Mouse (Mus musculus): Measurements from ENCODE around the gene Gucy1b2. TPM values are rescaled to one million over a fixed set of nuclear protein-coding genes. Genes with fewer than 3 reads are reported as not detected.

Gene Gucy1b2
- polyA plus RNA-seq, 1 experiment from 2014 or later = 0.61 TPM

GRCm38 (mm10) chr14:62442971-62443370 lies 13.1 kb downstream of the Gucy1b2 start:
- H3K9ac ChIP-seq = no peak overlapping the region
- no peaks in the 10 kb centered on the region for H3K36me3 ChIP-seq (replicated peaks)
- no peaks in the 10 kb centered on the region for H3K9me3 ChIP-seq
- no peak overlapping the region for H3K27ac ChIP-seq
- H3K4me1 ChIP-seq = no peaks in the 10 kb centered on the region
- H3K27me3 ChIP-seq (replicated peaks) = no peaks in the 10 kb centered on the region
- 54% methylated on average over 1 of the region's 1 CpGs for WGBS
- no peak overlapping the region for H3K4me2 ChIP-seq
- ATAC-seq (replicated peaks) = no peak
- H3K4me3 ChIP-seq = no peak overlapping the region

GRCm38 (mm10) chr14:62440036-62440435 lies 16.1 kb downstream of the Gucy1b2 start:
- no peaks in the 10 kb centered on the region for H3K27me3 ChIP-seq (replicated peaks)
- no peaks in the 10 kb centered on the region for H3K4me1 ChIP-seq
- no peaks in the 10 kb centered on the region for H3K9me3 ChIP-seq
- ATAC-seq (replicated peaks) = no peak
- no peak overlapping the region for H3K27ac ChIP-seq
- H3K4me2 ChIP-seq = no peak overlapping the region
- no peak overlapping the region for H3K9ac ChIP-seq
- H3K4me3 ChIP-seq = no peak overlapping the region
- H3K36me3 ChIP-seq (replicated peaks) = no peaks in the 10 kb centered on the region

- Histone ChIP-seq H3K9ac (no peak overlapping the region), H3K36me3 (replicated peaks) (no peaks in the 10 kb centered on the region), H3K4me1 (no peaks in the 10 kb centered on the region), H3K9me3 (no peaks in the 10 kb centered on the region), H3K4me3 (no peak overlapping the region), H3K27me3 (replicated peaks) (no peaks in the 10 kb centered on the region), H3K4me2 (no peak overlapping the region), H3K27ac (no peak overlapping the region)
- no peak for ATAC-seq (replicated peaks)
- 88% methylated on average over 4 of the region's 4 CpGs for WGBS
Measured at GRCm38 (mm10) chr14:62438236-62438635, 17.9 kb downstream of the Gucy1b2 start.

- H3K9ac ChIP-seq = no peak overlapping the region
- no peaks in the 10 kb centered on the region for H3K9me3 ChIP-seq
- H3K4me3 ChIP-seq = no peak overlapping the region
- H3K36me3 ChIP-seq (replicated peaks) = no peaks in the 10 kb centered on the region
- H3K27ac ChIP-seq = no peak overlapping the region
- ATAC-seq (replicated peaks) = no peak
- WGBS = 92% methylated on average over 2 of the region's 2 CpGs
- H3K27me3 ChIP-seq (replicated peaks) = no peaks in the 10 kb centered on the region
- H3K4me2 ChIP-seq = no peak overlapping the region
- H3K4me1 ChIP-seq = no peaks in the 10 kb centered on the region
Measured at GRCm38 (mm10) chr14:62437806-62438205, 18.3 kb downstream of the Gucy1b2 start.

- Histone ChIP-seq H3K4me2 (no peak overlapping the region), H3K4me1 (no peaks in the 10 kb centered on the region), H3K27me3 (replicated peaks) (no peaks in the 10 kb centered on the region), H3K9ac (no peak overlapping the region), H3K4me3 (no peak overlapping the region), H3K9me3 (no peaks in the 10 kb centered on the region), H3K27ac (no peak overlapping the region), H3K36me3 (replicated peaks) (no peaks in the 10 kb centered on the region)
- no peak for ATAC-seq (replicated peaks)
- WGBS = 69% methylated on average over 2 of the region's 2 CpGs
Measured at GRCm38 (mm10) chr14:62425277-62425691, 30.8 kb downstream of the Gucy1b2 start.

GRCm38 (mm10) chr14:62422265-62422664 lies 33.8 kb downstream of the Gucy1b2 start:
- H3K4me1 ChIP-seq = 0 out of 2 replicates have a peak, but pooled peaks cover under 1% of the 10 kb centered on the region
- no peak overlapping the region for H3K27ac ChIP-seq
- WGBS = 67% methylated on average over 4 of the region's 4 CpGs
- no peak for ATAC-seq (replicated peaks)
- no peak overlapping the region for H3K4me2 ChIP-seq
- no peak overlapping the region for H3K9ac ChIP-seq
- no peaks in the 10 kb centered on the region for H3K36me3 ChIP-seq (replicated peaks)
- H3K4me3 ChIP-seq = no peak overlapping the region
- no peaks in the 10 kb centered on the region for H3K27me3 ChIP-seq (replicated peaks)
- H3K9me3 ChIP-seq = no peaks in the 10 kb centered on the region

GRCm38 (mm10) chr14:62417501-62417900 lies 38.6 kb downstream of the Gucy1b2 start:
- no peak overlapping the region for H3K9ac ChIP-seq
- H3K27me3 ChIP-seq (replicated peaks) = no peaks in the 10 kb centered on the region
- peaks cover 14% of the 10 kb centered on the region; the same call in 1 of the 2 replicates for H3K4me1 ChIP-seq
- 91% methylated on average over 3 of the region's 3 CpGs for WGBS
- no peaks in the 10 kb centered on the region for H3K36me3 ChIP-seq (replicated peaks)
- no peaks in the 10 kb centered on the region for H3K9me3 ChIP-seq
- H3K4me2 ChIP-seq = no peak overlapping the region
- H3K27ac ChIP-seq = peak overlapping the region; percentile 43; the same call in 1 of the 2 replicates
- no peak overlapping the region for H3K4me3 ChIP-seq
- no peak for ATAC-seq (replicated peaks)

- Histone ChIP-seq H3K36me3 (replicated peaks) (no peaks in the 10 kb centered on the region), H3K4me1 (peaks cover 14% of the 10 kb centered on the region; the same call in 1 of the 2 replicates), H3K9me3 (no peaks in the 10 kb centered on the region), H3K27ac (peak overlapping the region; percentile 43), H3K27me3 (replicated peaks) (no peaks in the 10 kb centered on the region), H3K4me3 (no peak overlapping the region), H3K4me2 (no peak overlapping the region), H3K9ac (no peak overlapping the region)
- WGBS = 30% methylated on average over 1 of the region's 1 CpGs
- ATAC-seq (replicated peaks) = peak; percentile 73
Measured at GRCm38 (mm10) chr14:62416742-62417134, 39.4 kb downstream of the Gucy1b2 start.

GRCm38 (mm10) chr14:62416007-62416741 lies 39.9 kb downstream of the Gucy1b2 start:
- H3K4me3 ChIP-seq = no peak overlapping the region
- peaks cover 14% of the 10 kb centered on the region; the same call in 1 of the 2 replicates for H3K4me1 ChIP-seq
- no peak overlapping the region for H3K9ac ChIP-seq
- H3K9me3 ChIP-seq = no peaks in the 10 kb centered on the region
- peak; percentile 91 for ATAC-seq (replicated peaks)
- 13% methylated on average over 7 of the region's 7 CpGs for WGBS
- no peak overlapping the region for H3K4me2 ChIP-seq
- H3K27me3 ChIP-seq (replicated peaks) = no peaks in the 10 kb centered on the region
- H3K36me3 ChIP-seq (replicated peaks) = no peaks in the 10 kb centered on the region
- H3K27ac ChIP-seq = peak overlapping the region; percentile 75

- no peak overlapping the region for H3K4me3 ChIP-seq
- no peaks in the 10 kb centered on the region for H3K4me1 ChIP-seq
- H3K9me3 ChIP-seq = no peaks in the 10 kb centered on the region
- WGBS = 87% methylated on average over 2 of the region's 2 CpGs
- no peak overlapping the region for H3K9ac ChIP-seq
- H3K4me2 ChIP-seq = no peak overlapping the region
- no peak overlapping the region for H3K27ac ChIP-seq
- no peaks in the 10 kb centered on the region for H3K36me3 ChIP-seq (replicated peaks)
- no peak for ATAC-seq (replicated peaks)
- H3K27me3 ChIP-seq (replicated peaks) = no peaks in the 10 kb centered on the region
Measured at GRCm38 (mm10) chr14:62395346-62395745, 60.7 kb downstream of the Gucy1b2 start.

- Histone ChIP-seq H3K9me3 (no peaks in the 10 kb centered on the region), H3K4me3 (no peak overlapping the region), H3K36me3 (replicated peaks) (no peaks in the 10 kb centered on the region), H3K27ac (no peak overlapping the region), H3K27me3 (replicated peaks) (no peaks in the 10 kb centered on the region), H3K9ac (no peak overlapping the region), H3K4me2 (no peak overlapping the region), H3K4me1 (peaks cover 11% of the 10 kb centered on the region)
- WGBS = 76% methylated on average over 4 of the region's 4 CpGs
- ATAC-seq (replicated peaks) = no peak
Measured at GRCm38 (mm10) chr14:62392754-62393153, 63.3 kb downstream of the Gucy1b2 start.

GRCm38 (mm10) chr14:62389729-62390536 lies 66.2 kb downstream of the Gucy1b2 start:
- H3K9me3 ChIP-seq = no peaks in the 10 kb centered on the region
- peak overlapping the region; percentile 67 for H3K27ac ChIP-seq
- peak; percentile 63 for ATAC-seq (replicated peaks)
- peaks cover 11% of the 10 kb centered on the region for H3K4me1 ChIP-seq
- no peaks in the 10 kb centered on the region for H3K27me3 ChIP-seq (replicated peaks)
- 59% methylated on average over 9 of the region's 9 CpGs for WGBS
- H3K36me3 ChIP-seq (replicated peaks) = no peaks in the 10 kb centered on the region
- no peak overlapping the region for H3K9ac ChIP-seq
- H3K4me3 ChIP-seq = no peak overlapping the region
- H3K4me2 ChIP-seq = peak overlapping the region; percentile 32
